Mouse (Mus musculus): ENCODE measurements at regions not wholly inside any gene's neighbourhood (a gene's known extent, or its start where the extent isn't known, plus 50 kb on each side); places are given as distances from the start of the nearest gene placed in this dataset.

DNA sequence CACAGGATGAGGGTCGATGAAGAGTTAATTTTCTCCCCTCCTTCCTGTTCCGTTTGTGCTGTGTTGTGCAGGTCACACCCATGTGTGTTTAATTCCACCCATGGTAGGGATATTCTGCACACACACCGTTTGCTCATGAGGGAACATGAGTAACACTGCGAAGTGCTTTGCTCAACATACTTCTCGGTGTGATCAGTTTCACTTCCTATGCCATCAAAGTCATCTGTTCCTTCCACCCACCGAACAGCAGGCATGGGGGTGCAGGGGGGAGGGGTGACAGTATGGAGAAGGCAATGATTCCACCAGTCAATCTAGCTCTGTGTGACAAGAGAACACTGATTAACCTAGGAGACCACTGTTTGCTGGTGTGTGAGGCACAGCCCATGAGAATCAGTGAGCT is 104.7 kb downstream of the Foxb1 start:
- no peaks in the 10 kb centered on the region for H3K27me3 ChIP-seq
- H3K9me3 ChIP-seq (replicated peaks) = no peaks in the 10 kb centered on the region
- no peak overlapping the region for H3K9ac ChIP-seq
- no peak overlapping the region for H3K4me3 ChIP-seq
- ATAC-seq (replicated peaks; ENCODE audit: insufficient number of reproducible peaks, insufficient read depth, low FRiP score, low read depth) = no peak
- no peaks in the 10 kb centered on the region for H3K36me3 ChIP-seq
- no peak overlapping the region for H3K27ac ChIP-seq
- no peak overlapping the region for H3K4me2 ChIP-seq
- 71% methylated on average over 6 of the region's 6 CpGs for WGBS
- no peaks in the 10 kb centered on the region for H3K4me1 ChIP-seq (replicated peaks)

DNA sequence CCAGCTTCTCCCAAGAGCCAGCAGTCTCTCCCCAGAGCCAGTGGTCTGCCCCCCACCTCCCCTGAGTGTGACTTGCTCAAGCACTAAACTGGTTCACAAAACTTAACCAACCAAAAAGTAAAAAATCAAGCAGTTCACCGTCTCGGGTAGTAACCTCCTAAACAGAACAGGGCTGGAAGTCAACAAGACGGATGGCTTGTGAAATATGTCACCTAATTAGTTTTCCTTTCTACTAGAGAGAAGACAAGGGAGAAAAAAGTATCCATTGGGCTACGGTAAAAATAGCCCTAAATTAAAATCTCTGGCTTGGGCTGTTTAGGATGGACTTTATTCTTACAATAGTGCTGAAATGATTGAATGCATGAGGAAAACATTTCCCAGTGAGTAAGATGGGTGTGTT is 108.6 kb downstream of the Foxb1 start:
- no peak overlapping the region for H3K27ac ChIP-seq
- H3K4me3 ChIP-seq = no peak overlapping the region
- H3K4me2 ChIP-seq = no peak overlapping the region
- H3K36me3 ChIP-seq = no peaks in the 10 kb centered on the region
- 63% methylated on average over 4 of the region's 4 CpGs for WGBS
- no peaks in the 10 kb centered on the region for H3K9me3 ChIP-seq (replicated peaks)
- ATAC-seq (replicated peaks; ENCODE audit: insufficient number of reproducible peaks, insufficient read depth, low FRiP score, low read depth) = no peak
- H3K9ac ChIP-seq = no peak overlapping the region
- no peaks in the 10 kb centered on the region for H3K4me1 ChIP-seq (replicated peaks)
- H3K27me3 ChIP-seq = no peaks in the 10 kb centered on the region

DNA sequence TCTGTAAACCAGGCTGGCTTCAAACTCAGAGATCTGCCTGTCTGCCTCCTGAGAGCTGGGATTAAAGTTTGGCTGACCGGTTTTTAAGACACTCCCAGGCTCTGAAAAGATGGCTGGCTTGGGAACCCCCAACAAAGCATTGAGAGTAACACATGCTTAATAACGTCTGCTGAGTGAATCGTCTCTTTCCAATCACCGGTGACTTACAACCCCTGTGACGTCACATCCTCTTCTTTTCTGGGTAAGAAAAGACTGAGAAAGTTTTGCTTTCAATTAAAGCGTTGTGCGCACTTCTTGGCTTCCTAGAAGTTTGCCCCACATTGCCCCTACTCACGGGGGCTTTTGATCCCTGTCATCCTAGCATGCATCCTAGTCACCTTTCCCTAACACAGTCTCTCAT is 109.1 kb downstream of the Foxb1 start:
- Histone ChIP-seq H3K9ac (no peak overlapping the region), H3K36me3 (no peaks in the 10 kb centered on the region), H3K27ac (no peak overlapping the region), H3K27me3 (no peaks in the 10 kb centered on the region), H3K4me1 (replicated peaks) (no peaks in the 10 kb centered on the region), H3K4me3 (no peak overlapping the region), H3K4me2 (no peak overlapping the region), H3K9me3 (replicated peaks) (no peaks in the 10 kb centered on the region)
- WGBS = 67% methylated on average over 8 of the region's 8 CpGs
- ATAC-seq (replicated peaks; ENCODE audit: insufficient number of reproducible peaks, insufficient read depth, low FRiP score, low read depth) = no peak

DNA sequence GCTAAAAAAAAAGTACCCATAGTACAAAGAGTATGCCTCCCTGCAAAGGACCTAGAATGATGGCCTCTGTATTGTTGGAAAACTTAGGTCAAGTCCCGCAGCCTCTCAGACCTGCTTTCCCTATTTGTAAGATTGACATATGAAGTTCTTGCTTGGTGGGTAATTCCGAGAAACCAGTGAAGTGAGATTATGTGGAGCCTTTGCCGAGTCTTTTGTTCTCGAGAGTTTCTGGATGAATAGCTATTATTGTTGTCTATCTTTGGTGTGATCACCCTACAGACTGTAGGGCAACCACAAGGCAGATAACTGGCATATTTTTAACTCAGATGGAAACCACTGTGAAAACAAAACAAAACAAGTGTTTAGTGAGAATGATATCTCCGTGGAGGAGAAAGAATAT is 118.1 kb downstream of the Foxb1 start:
- ATAC-seq (replicated peaks; ENCODE audit: insufficient number of reproducible peaks, insufficient read depth, low FRiP score, low read depth) = no peak
- H3K4me1 ChIP-seq (replicated peaks) = no peaks in the 10 kb centered on the region
- no peak overlapping the region for H3K9ac ChIP-seq
- H3K36me3 ChIP-seq = no peaks in the 10 kb centered on the region
- no peaks in the 10 kb centered on the region for H3K9me3 ChIP-seq (replicated peaks)
- H3K4me2 ChIP-seq = no peak overlapping the region
- 0 out of 2 replicates have a peak, but pooled peaks cover 3% of the 10 kb centered on the region for H3K27me3 ChIP-seq
- H3K27ac ChIP-seq = no peak overlapping the region
- no peak overlapping the region for H3K4me3 ChIP-seq
- WGBS = 70% methylated on average over 5 of the region's 5 CpGs

DNA sequence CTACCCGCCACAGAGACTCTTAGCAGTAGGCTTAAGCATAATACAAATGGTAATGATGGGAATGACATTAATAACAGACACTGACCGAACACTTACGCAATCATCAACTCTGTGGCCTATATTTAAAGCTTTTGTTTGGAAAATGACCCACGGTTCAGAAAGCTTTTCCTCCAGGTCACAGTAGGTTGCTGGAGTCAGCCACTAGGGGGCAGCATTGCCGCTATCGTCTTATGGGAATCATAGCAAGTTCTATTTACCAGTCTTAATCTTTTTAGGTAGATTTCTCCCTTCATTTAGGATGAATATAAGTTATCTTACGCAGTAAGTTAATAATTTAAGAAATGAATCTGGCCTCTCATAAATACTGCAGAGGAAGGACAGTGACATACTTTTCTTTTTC is 137.4 kb downstream of the Foxb1 start:
- no peaks in the 10 kb centered on the region for H3K27me3 ChIP-seq
- no peak overlapping the region for H3K27ac ChIP-seq
- 20% methylated on average over 7 of the region's 7 CpGs for WGBS
- no peak for ATAC-seq (replicated peaks; ENCODE audit: insufficient number of reproducible peaks, insufficient read depth, low FRiP score, low read depth)
- no peak overlapping the region for H3K4me3 ChIP-seq
- H3K4me1 ChIP-seq (replicated peaks) = no peaks in the 10 kb centered on the region
- H3K9ac ChIP-seq = no peak overlapping the region
- H3K9me3 ChIP-seq (replicated peaks) = no peaks in the 10 kb centered on the region
- no peak overlapping the region for H3K4me2 ChIP-seq
- H3K36me3 ChIP-seq = no peaks in the 10 kb centered on the region

DNA sequence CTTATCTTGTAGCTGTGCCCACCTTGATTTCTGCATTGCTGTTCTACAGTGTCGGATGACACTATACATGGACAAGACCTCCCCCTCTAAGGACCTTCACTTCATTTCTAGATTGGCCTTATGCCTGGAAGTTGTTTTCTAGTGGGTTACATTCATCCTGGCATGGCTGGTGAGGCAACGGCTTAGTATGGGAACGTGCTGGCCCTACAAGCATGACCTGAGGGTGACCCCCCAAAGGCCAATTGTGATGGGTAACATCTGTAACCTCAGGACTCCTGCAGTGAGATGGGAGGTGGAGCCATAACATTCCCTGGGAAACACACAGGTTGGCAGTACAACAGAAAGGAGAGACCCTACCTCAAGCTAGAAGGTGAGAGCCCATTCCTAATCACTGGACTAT is 139.7 kb downstream of the Foxb1 start:
- WGBS = 59% methylated on average over 3 of the region's 3 CpGs
- ATAC-seq (replicated peaks; ENCODE audit: insufficient number of reproducible peaks, insufficient read depth, low FRiP score, low read depth) = no peak
- H3K4me2 ChIP-seq = no peak overlapping the region
- H3K4me3 ChIP-seq = no peak overlapping the region
- no peaks in the 10 kb centered on the region for H3K4me1 ChIP-seq (replicated peaks)
- no peaks in the 10 kb centered on the region for H3K27me3 ChIP-seq
- H3K9me3 ChIP-seq (replicated peaks) = no peaks in the 10 kb centered on the region
- no peaks in the 10 kb centered on the region for H3K36me3 ChIP-seq
- no peak overlapping the region for H3K9ac ChIP-seq
- no peak overlapping the region for H3K27ac ChIP-seq

DNA sequence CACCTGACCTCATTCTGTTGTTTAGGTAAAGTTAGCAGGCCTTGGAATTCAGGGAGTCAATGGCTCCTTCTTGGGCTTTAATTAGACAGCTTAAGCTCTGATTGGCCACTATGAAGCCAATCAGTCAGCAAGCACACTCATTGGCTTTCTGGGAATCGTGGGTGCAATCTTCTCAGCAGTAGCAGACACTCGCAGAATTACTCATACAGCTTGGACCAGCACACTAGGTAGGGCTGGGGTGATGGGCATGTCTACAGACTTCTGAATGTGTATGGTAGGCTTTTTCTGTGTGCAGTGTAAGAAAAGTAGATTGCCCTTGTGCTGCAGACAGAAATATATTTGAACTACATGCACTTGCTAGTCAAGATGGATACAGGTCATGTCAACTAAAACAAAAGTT is 143.4 kb downstream of the Foxb1 start:
- no peak overlapping the region for H3K4me3 ChIP-seq
- H3K9me3 ChIP-seq (replicated peaks) = no peaks in the 10 kb centered on the region
- H3K9ac ChIP-seq = no peak overlapping the region
- H3K27ac ChIP-seq = no peak overlapping the region
- no peaks in the 10 kb centered on the region for H3K27me3 ChIP-seq
- no peak for ATAC-seq (replicated peaks; ENCODE audit: insufficient number of reproducible peaks, insufficient read depth, low FRiP score, low read depth)
- no peaks in the 10 kb centered on the region for H3K4me1 ChIP-seq (replicated peaks)
- H3K4me2 ChIP-seq = no peak overlapping the region
- no peaks in the 10 kb centered on the region for H3K36me3 ChIP-seq
- 81% methylated on average over 2 of the region's 2 CpGs for WGBS

DNA sequence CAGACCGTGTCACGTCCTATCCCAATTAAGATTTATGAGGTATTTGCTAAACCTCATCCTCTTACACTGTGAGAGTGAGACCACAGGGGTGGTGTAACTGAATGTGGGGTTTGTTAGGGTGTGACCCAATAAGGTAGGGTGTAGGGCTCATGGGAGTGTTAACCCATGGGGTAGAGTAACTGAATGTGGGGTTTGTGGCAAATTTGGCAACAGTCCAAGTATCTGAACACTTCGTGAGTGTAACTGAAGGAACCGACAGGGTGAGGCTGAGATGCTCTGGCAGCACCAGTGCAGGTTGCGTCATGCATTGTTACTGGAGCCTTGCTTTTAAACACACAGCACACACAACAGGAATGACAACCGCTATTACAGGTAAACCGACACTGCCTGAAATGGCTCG is 144.1 kb downstream of the Anxa2 start:
- Histone ChIP-seq H3K9ac (no peak overlapping the region), H3K4me3 (no peak overlapping the region), H3K4me1 (replicated peaks) (no peaks in the 10 kb centered on the region), H3K9me3 (replicated peaks) (no peaks in the 10 kb centered on the region), H3K36me3 (no peaks in the 10 kb centered on the region), H3K27ac (no peak overlapping the region), H3K4me2 (no peak overlapping the region), H3K27me3 (no peaks in the 10 kb centered on the region)
- no peak for ATAC-seq (replicated peaks; ENCODE audit: insufficient number of reproducible peaks, insufficient read depth, low FRiP score, low read depth)
- 64% methylated on average over 8 of the region's 8 CpGs for WGBS

DNA sequence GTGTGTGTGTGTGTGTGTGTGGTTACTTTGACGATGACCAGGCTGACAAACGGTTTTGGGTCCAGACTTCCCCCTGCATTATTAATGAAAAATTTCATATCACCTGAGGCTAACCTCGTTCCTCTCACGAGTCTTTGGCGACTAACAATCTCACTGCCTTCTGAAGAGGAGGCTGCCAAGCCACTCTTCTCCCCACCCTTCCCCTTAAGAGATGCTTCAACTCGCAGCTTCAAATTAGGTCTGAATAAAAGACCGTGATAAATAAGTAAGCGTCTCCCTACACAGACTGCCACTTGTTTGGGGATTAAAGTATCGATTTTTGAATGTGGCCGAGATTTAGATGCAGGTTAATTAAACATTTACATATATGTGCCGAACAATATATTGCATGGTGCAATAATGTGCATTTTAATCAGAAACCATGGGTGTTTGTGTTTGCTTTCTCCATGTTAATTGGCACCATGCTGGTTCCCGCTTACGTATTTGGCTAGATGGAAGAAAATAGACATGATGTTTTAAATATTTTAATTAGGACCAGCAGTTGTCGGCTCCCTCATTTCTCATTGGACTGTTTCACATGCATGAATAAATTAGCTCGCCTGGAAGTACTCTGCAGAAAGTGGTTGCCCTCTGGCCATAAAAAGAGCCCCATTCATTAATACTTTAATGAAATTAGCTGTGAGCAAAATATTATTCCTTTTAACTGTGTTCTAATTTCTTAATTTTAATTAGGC is 139.1 kb downstream of the Anxa2 start:
- 73% methylated on average over 14 of the region's 15 CpGs for whole genome bisulfite sequencing
- Histone ChIP-seq H3K4me2 (no peak overlapping the region), H3K4me3 (no peak overlapping the region), H3K9ac (no peak overlapping the region), H3K9me3 (replicated peaks) (no peaks in the 10 kb centered on the region), H3K36me3 (no peaks in the 10 kb centered on the region), H3K27me3 (no peaks in the 10 kb centered on the region), H3K27ac (no peak overlapping the region), H3K4me1 (replicated peaks) (no peaks in the 10 kb centered on the region)
- no peak for ATAC-seq (replicated peaks; ENCODE audit: insufficient number of reproducible peaks, insufficient read depth, low FRiP score, low read depth)

DNA sequence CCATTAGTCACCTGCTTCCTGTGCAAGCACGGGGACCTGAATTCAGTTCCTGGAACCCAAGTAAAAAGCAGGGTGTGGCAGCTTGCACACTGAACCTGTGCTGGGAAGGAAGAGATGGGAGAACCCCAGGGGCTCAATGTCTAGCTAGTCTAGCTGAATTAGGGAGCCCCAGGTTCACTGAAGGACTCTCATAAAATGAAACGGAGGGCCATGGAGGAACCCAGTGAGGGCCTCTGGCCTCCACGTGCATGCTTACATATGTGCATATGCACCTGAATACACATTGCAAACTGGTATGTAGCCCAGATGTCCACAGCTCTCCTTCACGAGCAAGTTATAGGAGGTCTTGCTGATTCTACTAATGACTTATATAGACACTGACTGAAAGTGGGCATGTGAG is 135.4 kb downstream of the Anxa2 start:
- no peak overlapping the region for H3K4me2 ChIP-seq
- ATAC-seq (replicated peaks; ENCODE audit: insufficient number of reproducible peaks, insufficient read depth, low FRiP score, low read depth) = no peak
- no peak overlapping the region for H3K4me3 ChIP-seq
- no peak overlapping the region for H3K9ac ChIP-seq
- no peak overlapping the region for H3K27ac ChIP-seq
- WGBS = 71% methylated on average over 4 of the region's 4 CpGs
- no peaks in the 10 kb centered on the region for H3K27me3 ChIP-seq
- H3K4me1 ChIP-seq (replicated peaks) = no peaks in the 10 kb centered on the region
- no peaks in the 10 kb centered on the region for H3K36me3 ChIP-seq
- H3K9me3 ChIP-seq (replicated peaks) = no peaks in the 10 kb centered on the region

DNA sequence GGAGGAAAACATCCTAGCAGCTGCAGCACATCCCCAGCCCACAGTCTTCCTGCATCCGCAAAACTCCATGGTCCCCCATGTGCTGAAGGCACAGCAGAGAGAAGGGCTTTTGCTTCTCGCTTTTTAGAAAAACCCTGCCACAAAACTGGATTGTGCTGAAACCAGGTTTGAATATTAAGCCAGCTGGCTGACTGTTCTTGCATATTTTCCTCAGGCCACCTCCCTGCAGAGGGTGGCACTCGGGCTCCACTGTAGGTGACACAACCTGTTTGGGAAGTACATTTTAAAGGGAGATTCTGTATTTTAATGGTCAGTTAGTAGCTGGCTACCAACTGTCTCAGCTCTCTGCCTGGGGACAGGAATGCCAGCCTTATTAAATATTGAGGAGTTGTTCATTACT is 133.7 kb downstream of the Anxa2 start:
- no peak for ATAC-seq (replicated peaks; ENCODE audit: insufficient number of reproducible peaks, insufficient read depth, low FRiP score, low read depth)
- H3K9me3 ChIP-seq (replicated peaks) = no peaks in the 10 kb centered on the region
- no peaks in the 10 kb centered on the region for H3K4me1 ChIP-seq (replicated peaks)
- WGBS = 66% methylated on average over 3 of the region's 3 CpGs
- no peak overlapping the region for H3K9ac ChIP-seq
- H3K36me3 ChIP-seq = no peaks in the 10 kb centered on the region
- no peak overlapping the region for H3K27ac ChIP-seq
- H3K27me3 ChIP-seq = no peaks in the 10 kb centered on the region
- H3K4me2 ChIP-seq = no peak overlapping the region
- no peak overlapping the region for H3K4me3 ChIP-seq

DNA sequence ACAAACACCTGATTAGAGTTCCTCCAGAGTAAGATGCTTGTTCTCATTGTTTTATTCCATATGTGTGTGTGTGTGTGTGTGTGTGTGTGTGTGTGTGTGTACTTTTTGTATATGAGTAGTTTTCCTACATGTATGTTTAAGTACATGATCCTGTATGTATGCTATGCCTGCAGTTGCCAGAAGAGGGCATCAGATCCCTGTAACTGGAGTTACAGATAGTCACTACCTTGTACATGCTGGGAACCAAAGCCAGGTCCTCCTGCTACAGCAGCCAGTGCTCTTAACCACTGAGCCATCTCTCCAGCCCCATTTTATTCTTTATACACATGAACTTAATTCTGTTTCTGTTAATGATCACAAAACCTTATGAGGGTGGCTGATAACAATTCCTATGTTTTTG is 127.8 kb downstream of the Anxa2 start:
- Histone ChIP-seq H3K9ac (no peak overlapping the region), H3K4me3 (no peak overlapping the region), H3K27ac (no peak overlapping the region), H3K9me3 (replicated peaks) (no peaks in the 10 kb centered on the region), H3K4me1 (replicated peaks) (no peaks in the 10 kb centered on the region), H3K4me2 (no peak overlapping the region), H3K27me3 (no peaks in the 10 kb centered on the region), H3K36me3 (no peaks in the 10 kb centered on the region)
- no peak for ATAC-seq (replicated peaks; ENCODE audit: insufficient number of reproducible peaks, insufficient read depth, low FRiP score, low read depth)

Data from heart, embryonic 15.5 days (tissue).